Mouse (Mus musculus): Measurements from ENCODE around the gene Gja4.

GRCm38 (mm10) chr4:127352594-127352993, 38.8 kb upstream of the Gja4 start:
- no peak for TF ChIP-seq CTCF (IDR thresholded peaks at IDR 0.05; ENCODE audit: extremely low read depth, insufficient read depth, low read length)
- TF ChIP-seq POLR2A (IDR thresholded peaks at IDR 0.05; ENCODE audit: extremely low read depth, insufficient read depth, low read length), result no peak
